Mouse (Mus musculus): Measurements from ENCODE around the gene Gga1.

- TF ChIP-seq CTCF (IDR thresholded peaks at IDR 0.05; ENCODE audit: insufficient read depth, low read depth, low read length) (no peak), POLR2A (IDR thresholded peaks at IDR 0.05; ENCODE audit: insufficient read depth, low read depth, low read length) (no peak)
These were observed 3.1 kb upstream of the Gga1 start for GRCm38 (mm10) chr15:78873803-78874435.
